Mouse (Mus musculus): Measurements from ENCODE around the gene Tmem132b.
A peak's percentile ranks its signal among the peaks of the same experiment; 100 is the strongest.

The Tmem132b gene

DNA sequence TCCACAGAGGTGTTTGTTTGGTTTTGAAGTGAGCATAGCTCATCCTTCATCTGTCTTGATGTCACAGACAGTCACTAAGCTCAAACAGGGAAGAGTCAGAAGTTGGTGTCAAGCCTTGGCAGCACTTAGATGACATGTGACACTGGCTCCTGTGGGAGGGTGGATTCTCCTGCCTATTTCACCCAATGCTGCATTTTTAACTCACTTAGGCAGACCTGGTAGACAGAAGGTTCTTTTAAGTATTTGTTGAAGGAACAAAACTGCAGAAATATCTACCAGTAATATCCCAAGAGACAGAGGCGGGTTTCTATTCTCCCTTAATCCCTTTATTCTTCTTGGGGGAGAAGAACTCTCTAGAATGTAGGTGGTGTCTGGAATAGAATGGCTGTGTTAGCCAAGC lies 226.9 kb downstream of the Tmem132b start:
- no peak for DNase-seq (ENCODE audit: extremely low spot score, low read depth, low spot score)

DNA sequence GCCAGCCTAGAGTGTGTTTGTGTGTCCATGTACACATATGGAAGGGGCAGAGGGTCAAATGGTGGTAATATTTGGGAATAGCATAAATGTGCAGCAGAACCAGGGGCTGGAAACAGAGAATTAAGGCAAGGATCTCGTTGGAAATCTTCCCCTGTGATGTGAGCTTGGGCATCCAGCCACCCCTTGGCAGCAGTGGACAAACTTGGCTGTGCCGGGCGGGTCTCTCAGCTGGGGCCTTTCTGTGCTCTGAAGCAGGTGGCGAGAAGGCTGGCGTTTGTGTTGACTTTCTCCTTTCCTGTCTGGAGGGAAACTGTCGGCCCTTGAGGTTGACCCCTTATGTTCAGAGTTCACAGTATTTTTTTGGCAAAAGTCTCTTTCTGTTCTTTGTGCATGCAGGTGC lies 235.4 kb downstream of the Tmem132b start:
- DNase-seq (ENCODE audit: extremely low spot score, low read depth, low spot score): no peak

DNA sequence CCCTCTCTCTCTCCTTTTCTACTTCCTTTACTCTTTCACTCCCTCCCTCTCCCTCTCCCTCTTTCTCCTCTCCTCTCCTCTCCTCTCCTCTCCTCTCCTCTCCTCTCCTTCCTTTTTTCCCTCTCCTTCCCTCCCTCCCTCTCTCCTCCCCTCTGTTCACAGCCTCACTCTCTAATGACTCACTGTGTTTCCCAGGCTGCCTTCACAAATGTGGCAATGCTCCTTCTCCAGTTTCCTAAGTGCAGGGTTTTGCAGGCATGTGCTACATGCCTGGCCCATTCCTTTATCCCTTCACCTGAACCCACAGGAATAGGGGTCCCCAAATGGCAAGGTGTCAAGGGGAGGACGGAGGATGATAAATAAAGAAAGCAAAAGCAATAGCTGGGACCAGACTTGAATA lies 236.4 kb downstream of the Tmem132b start:
- DNase-seq (ENCODE audit: extremely low spot score, low read depth, low spot score): no peak

DNA sequence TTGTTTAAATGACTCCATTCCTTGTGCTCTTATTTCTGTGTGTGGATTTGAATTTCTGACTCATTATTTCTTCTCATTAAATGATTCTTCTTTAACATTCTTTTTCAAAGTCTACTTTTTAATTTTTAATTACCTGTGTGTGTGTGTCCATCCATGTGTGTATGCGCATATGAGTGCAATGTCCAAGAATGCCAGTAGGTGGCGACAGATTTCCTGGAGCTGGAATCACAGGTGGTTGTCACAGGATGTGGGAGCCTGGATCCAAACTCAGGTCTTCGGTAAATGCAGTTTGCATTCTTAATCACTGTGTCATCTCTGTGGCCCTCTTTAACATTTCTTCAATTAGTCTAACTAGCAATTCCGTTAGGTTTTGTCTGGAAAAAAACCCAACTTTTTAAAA lies 240.7 kb downstream of the Tmem132b start:
- no peak for DNase-seq (ENCODE audit: extremely low spot score, low read depth, low spot score)

DNA sequence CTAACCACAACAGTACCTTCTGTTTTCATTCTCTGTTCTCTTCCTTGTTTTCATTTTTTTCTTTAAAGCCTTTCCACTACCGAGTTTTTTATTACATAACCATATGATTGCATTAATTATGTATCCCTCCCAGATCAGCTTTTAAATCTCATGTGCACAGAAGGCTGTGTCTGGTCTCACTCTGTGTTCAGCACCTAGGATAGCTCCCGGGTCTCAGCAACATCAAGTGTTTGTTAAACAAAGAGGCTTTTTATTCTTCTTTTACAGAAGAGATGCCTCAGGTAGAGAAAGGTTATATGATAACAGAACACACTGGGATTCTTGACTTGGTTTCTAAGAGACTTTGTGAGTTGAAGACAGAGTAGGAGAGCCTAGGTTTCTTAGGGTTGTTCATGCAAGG lies 241.2 kb downstream of the Tmem132b start:
- peak; percentile 5 for DNase-seq (ENCODE audit: extremely low spot score, low read depth, low spot score)

DNA sequence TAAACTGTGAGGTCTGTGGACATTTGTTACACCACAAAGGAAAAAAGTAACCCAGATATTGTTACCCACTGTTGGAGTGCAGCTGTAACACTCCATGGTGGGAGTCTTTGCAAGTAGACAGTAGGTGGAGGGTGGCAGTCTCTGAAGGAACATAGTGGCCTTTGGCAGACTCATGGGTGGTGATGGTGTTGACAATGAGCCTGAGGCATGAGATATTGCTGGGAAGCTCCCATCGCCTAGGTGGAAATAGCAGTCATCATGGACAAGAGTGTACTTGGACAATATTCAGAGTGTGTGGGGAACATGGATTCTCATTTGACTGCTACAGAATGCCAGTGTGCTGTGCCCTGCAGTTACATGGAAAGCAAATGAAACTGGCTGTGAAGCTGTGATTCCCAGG lies 248.8 kb downstream of the Tmem132b start:
- DNase-seq (ENCODE audit: extremely low spot score, low read depth, low spot score): no peak

DNA sequence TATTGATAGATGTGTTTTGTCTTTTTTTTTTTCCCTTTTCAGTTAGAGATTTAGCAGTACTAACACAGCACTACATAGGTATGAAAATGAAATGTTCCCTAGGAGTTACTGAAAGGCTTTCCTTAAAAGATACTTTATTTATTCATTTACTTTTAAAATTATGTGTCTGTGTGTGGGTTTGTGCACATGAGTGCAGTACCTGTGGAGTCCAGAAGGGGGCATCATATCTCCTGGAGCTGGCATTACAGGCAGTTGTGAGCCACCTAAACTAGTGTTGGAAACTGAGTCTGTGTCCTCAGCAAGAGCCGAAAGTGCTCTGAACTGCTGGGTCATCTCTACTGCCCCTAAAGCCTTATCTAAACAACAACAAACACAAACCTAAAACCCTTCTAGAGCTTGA lies 261.1 kb downstream of the Tmem132b start:
- DNase-seq (ENCODE audit: extremely low spot score, low read depth, low spot score): no peak

DNA sequence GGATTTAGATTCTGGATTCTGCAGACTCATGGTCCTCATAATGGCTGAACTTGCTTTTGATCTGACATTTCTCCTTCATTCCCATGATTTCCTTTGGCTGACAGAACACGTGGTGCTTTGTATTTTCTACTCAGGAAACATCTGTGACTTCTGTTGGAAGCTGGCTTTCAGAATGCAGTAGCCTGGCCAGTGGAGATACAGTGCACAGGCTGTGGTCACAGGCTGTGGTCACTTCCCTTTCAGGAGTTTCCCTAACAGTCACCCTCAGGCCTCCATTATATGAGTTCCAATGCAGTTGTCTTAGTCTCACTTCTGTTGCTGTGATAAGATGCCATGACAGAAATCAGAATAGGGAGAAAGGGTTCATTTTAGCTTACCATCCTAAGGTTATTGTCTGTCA lies 262.7 kb downstream of the Tmem132b start:
- no peak for DNase-seq (ENCODE audit: extremely low spot score, low read depth, low spot score)

DNA sequence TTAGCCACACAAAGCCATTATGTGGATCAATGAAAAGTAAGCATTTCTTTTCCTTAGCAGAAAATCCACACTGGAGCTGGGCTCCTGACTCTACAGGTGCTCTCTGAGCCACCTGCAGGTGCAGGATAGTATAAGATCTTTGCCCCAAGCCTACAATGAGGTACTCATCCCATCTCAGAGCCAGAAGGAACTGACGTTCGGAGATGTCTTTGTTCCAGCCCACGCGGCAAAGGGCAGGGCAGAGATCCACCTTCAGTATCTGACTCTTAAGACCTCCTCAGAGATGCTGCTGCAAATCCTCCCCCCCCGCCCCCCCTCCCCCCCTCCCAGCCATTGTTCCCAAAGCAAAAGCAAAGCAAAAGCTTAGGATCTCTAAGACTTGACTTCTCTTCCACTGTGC lies 268.0 kb downstream of the Tmem132b start:
- no peak for DNase-seq (ENCODE audit: extremely low spot score, low read depth, low spot score)

GRCm38 (mm10) chr5:125800025-125800424 lies 268.5 kb downstream of the Tmem132b start:
- DNase-seq (ENCODE audit: extremely low spot score, low read depth, low spot score): no peak

DNA sequence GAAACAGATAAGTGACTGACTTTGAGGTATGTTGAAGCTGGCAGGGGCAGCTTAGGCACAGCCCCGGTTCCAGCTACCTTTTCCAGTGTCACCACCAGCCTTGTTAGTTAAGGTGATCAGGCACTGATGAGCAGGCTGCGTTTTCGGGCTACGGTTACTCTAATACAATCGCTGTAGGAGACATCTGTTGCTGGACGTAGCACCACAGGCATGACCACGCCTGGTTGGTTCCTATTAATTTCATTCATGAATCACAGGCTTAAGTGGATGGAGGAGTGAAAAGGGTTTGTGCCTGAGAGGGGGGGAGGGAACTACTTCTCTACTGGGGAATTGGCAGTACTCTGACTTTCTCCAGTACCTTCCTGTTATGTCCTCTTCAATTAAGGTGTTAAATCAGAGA lies 271.2 kb downstream of the Tmem132b start:
- no peak for DNase-seq (ENCODE audit: extremely low spot score, low read depth, low spot score)

DNA sequence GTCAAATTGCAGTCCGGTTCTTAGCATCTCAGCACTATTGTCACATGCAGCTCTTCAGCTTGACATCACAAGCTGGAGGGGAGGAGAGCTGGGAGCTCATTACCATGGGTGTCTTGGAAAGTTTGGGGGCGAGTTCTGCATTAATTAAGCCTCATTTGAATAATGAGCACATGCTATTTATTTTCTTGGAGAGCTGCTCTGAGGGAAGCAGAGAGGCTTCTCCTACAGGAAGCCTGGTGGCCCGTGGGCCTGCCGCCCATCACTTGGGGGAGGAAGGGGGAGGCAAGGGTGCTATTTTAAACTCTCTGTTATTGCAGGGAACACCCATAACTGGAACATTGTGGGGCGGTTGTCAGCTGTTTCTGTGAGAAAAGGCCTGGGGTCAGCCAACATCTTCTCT lies 273.8 kb downstream of the Tmem132b start:
- no peak for DNase-seq (ENCODE audit: extremely low spot score, low read depth, low spot score)

DNA sequence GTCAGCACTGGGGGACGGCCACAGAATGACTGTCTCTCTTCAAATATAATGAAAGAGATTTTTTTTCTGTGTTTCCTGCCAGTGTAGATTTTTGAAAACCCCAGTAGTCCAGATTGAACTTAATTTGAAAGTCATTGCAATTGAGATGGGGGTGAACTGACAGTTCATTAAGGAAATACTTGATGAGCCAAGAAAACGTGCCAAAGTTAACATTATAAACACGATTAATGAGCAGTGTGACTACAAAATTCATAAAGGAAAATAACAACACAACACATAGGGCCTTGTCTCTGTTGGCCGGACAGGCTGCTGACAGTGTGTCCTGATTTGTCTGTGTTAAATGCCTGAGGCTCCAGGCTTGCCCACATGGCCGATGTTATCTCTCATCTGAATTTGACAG lies 276.3 kb downstream of the Tmem132b start:
- no peak for DNase-seq (ENCODE audit: extremely low spot score, low read depth, low spot score)

DNA sequence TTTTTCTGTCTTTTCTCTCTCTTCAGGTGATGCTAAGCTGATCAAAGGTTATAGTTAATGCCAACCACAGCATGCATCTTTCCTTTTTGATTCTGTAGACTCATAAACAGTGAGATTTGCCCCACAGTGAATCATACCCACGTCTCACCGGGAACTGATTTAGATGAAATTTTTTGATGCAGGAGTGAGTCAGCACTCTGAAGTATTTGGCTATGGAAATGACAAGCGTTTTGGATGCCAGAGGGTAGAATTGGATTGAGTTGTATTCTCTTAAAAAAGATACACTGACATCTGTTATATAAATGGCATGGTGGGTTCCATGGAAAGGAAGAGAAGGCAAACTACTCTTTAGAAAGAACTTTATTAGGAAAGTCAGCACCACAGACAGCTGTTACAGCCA lies 297.8 kb downstream of the Tmem132b start:
- DNase-seq (ENCODE audit: extremely low spot score, low read depth, low spot score): no peak

DNA sequence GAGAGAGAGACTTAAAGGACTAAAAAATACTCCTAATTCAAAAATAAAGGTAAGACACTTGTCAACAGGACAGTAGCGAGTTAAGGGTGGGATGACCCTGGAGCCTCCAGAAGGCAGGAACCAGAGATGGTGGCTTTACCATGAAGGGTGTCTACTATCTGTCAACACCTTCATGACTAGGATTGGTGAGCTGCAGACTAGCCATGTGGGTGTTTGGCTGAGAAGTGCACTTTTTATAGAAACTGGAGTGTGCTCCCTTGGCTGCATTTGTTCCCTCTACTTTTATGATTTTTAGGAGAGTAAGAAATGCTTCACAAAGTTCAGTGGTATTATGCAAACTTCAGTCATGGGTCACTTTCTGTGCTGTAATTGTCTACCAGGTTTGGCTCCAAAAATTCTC lies 304.3 kb downstream of the Tmem132b start:
- DNase-seq (ENCODE audit: extremely low spot score, low read depth, low spot score): no peak

GRCm38 (mm10) chr5:125836761-125837160 lies 305.2 kb downstream of the Tmem132b start:
- DNase-seq (ENCODE audit: extremely low spot score, low read depth, low spot score): no peak
